ENCODE assay signal across 9 mouse cellular contexts in the genomic region with DNA sequence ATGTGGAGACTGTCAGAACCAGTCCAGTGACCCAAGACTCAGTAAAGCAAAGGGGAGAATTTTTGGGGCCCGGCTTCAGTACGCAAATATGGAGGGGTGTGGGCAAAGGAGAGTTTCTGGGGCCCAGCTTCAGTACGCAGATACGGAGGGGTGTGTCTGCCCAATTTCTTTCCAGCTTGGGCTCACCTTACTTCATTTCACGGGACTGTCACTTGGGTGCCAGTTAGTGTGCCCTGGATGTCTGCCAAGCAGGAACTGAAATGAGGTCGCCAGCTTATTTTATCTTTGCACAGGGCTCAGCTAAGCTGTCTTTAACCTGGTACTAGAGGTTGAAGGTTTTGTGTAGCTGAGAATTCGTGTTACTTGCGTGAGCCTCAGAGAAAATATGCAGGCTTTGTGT.
DNase-seq lines count a peak whose midpoint lies in the region; ATAC-seq lines count a peak whose summit lies in the region.
"Had no signal": no experiment of that assay in that cellular context is flagged by ENCODE, and none has a peak within 500 bp of the region (broad histone marks: within the 10 kb centered on the region; RNA-seq: fewer than 3 reads in every experiment).

No protein-coding gene starts in this region.

- H3K4me1 ChIP-seq in kidney, embryonic 14.5 days (ENCODE audit: control insufficient read depth, insufficient read depth, low read length): peaks cover 7% of the 10 kb centered on the region; the same call in 1 of the 2 replicates
- H3K4me1 ChIP-seq in forebrain, embryonic 15.5 days: peaks cover 12% of the 10 kb centered on the region
- H3K4me1 ChIP-seq: liver, embryonic 15.5 days had no signal

- intact Hi-C loops in heart, postnatal 10 days (cut with DNase I): no loop called here

- H3K36me3 ChIP-seq in kidney, embryonic 14.5 days (ENCODE audit: control insufficient read depth, insufficient read depth, low read length): no peaks in the 10 kb centered on the region
- no peaks in the 10 kb centered on the region for H3K36me3 ChIP-seq in forebrain, embryonic 15.5 days
- H3K36me3 ChIP-seq: liver, embryonic 15.5 days had no signal

- no peak overlapping the region; the same call in 1 of the 2 replicates for H3K27ac ChIP-seq in kidney, embryonic 14.5 days (ENCODE audit: low read depth, low read length)
- no peak overlapping the region for H3K27ac ChIP-seq in forebrain, embryonic 15.5 days (replicated peaks)
- H3K27ac ChIP-seq: liver, embryonic 15.5 days had no signal

- no peaks in the 10 kb centered on the region for H3K27me3 ChIP-seq in kidney, embryonic 14.5 days (ENCODE audit: control insufficient read depth, insufficient read depth, low read length)
- H3K27me3 ChIP-seq in forebrain, embryonic 15.5 days: no peaks in the 10 kb centered on the region
- H3K27me3 ChIP-seq: liver, embryonic 15.5 days had no signal

- DNase-seq in kidney, adult 11 months: peak; percentile 74
- peak; percentile 35 to 41 for DNase-seq in cerebellum, postnatal 36 days
- peak; percentile 77 to 85 for DNase-seq in heart, postnatal 10 days
- DNase-seq in retina, postnatal 7 days (ENCODE audit: low read depth, low spot score): peak; percentile 31
- no peak for DNase-seq in embryo, embryonic 9.5 days (ENCODE audit: extremely low spot score)

- no peaks in the 10 kb centered on the region for H3K9me3 ChIP-seq in kidney, embryonic 14.5 days (ENCODE audit: control insufficient read depth, low read length)
- no peaks in the 10 kb centered on the region for H3K9me3 ChIP-seq in forebrain, embryonic 15.5 days
- H3K9me3 ChIP-seq: liver, embryonic 15.5 days had no signal

- H3K9ac ChIP-seq in kidney, embryonic 14.5 days (ENCODE audit: low read depth, low read length): no peak overlapping the region
- no peak overlapping the region for H3K9ac ChIP-seq in forebrain, embryonic 15.5 days (replicated peaks)
- H3K9ac ChIP-seq: liver, embryonic 15.5 days had no signal

- no peak overlapping the region for H3K4me3 ChIP-seq in kidney, embryonic 14.5 days (ENCODE audit: low read length)
- no peak overlapping the region for H3K4me3 ChIP-seq in forebrain, embryonic 15.5 days
- H3K4me3 ChIP-seq: liver, embryonic 15.5 days had no signal

- WGBS in kidney, embryonic 14.5 days: 79% methylated on average over 8 of the region's 8 CpGs
- WGBS in forebrain, embryonic 15.5 days: 60% methylated on average over 8 of the region's 8 CpGs

- no peak for ATAC-seq in kidney, embryonic 14.5 days (ENCODE audit: low FRiP score, low TSS enrichment)
- ATAC-seq in inflammation-experienced regulatory T-cells, adult 6 months: no peak
- ATAC-seq in forebrain, embryonic 15.5 days (replicated peaks): no peak

- no peak overlapping the region for H3K4me2 ChIP-seq in kidney, embryonic 14.5 days (replicated peaks; ENCODE audit: low read depth, low read length)
- H3K4me2 ChIP-seq in forebrain, embryonic 15.5 days (replicated peaks): no peak overlapping the region
- H3K4me2 ChIP-seq: liver, embryonic 15.5 days had no signal
